Mouse (Mus musculus): ENCODE measurements around the gene Hlcs.

DNA sequence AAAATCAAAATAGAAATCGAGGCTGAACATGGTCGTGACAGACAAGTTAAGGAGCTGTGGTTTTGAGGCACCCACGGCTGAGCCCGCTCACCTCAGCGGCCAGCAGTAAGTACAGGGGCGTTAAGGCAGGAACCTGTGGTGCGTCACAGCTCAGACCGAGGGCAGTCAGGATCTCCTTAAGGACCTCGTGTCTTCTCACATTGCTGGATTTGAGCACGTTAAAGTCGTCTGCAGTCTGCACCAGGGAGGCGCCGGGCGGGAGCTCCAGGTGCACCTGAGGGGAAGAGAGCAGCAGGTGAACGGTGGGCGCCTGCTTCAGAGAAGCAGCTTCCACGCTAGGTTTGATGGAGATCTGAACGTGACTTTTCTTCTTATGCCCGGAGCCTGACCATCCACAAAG lies 50.9 kb downstream of the Hlcs start:
- no peak for TF ChIP-seq CTCF (IDR thresholded peaks at IDR 0.05; ENCODE audit: low read depth, low read length)
- no peak for TF ChIP-seq POLR2A (IDR thresholded peaks at IDR 0.05; ENCODE audit: borderline replicate concordance, low read depth, low read length)

All from bone marrow macrophage, adult 2 months (primary cell).